Mouse (Mus musculus) embryonic fibroblast, embryonic 13.5 days (primary cell): ENCODE data around the gene Heca.

Experiments used
- CTCF ChIP-seq: IDR thresholded peaks from 2 replicates; pipeline ENCODE4 v1.5.1; 2011; ENCODE audit warnings: mild to moderate bottlenecking, control low read depth, low read length, moderate library complexity, borderline replicate concordance; ENCODE audit not compliant: insufficient read depth
- POLR2A ChIP-seq: IDR thresholded peaks from 2 replicates; pipeline ENCODE4 v1.6.1; 2011; ENCODE audit warnings: low read depth, mild to moderate bottlenecking, control low read depth, low read length, moderate library complexity

- no peak for TF ChIP-seq CTCF
- no peak for TF ChIP-seq POLR2A
Observed at GRCm38 (mm10) chr10:17860701-17861480, 87.0 kb downstream of the Heca start.
